Mouse (Mus musculus): Measurements from ENCODE around the gene Cdk14.

Gene Cdk14

GRCm38 (mm10) chr5:5319824-5320505 lies 100.1 kb downstream of the Cdk14 start:
- DNase-seq (ENCODE audit: low read depth, low spot score) = no peak

- DNase-seq (ENCODE audit: low read depth, low spot score) = no peak
Measured at GRCm38 (mm10) chr5:5314270-5314669, 105.8 kb downstream of the Cdk14 start.

- no peak for DNase-seq (ENCODE audit: low read depth, low spot score)
Measured at GRCm38 (mm10) chr5:5313195-5313760, 106.8 kb downstream of the Cdk14 start.

- DNase-seq (ENCODE audit: low read depth, low spot score) = no peak
Measured at GRCm38 (mm10) chr5:5305286-5305685, 114.8 kb downstream of the Cdk14 start.

GRCm38 (mm10) chr5:5303102-5303670 lies 116.9 kb downstream of the Cdk14 start:
- DNase-seq (ENCODE audit: low read depth, low spot score) = peak; percentile 44

- no peak for DNase-seq (ENCODE audit: low read depth, low spot score)
Measured at GRCm38 (mm10) chr5:5301571-5302079, 118.5 kb downstream of the Cdk14 start.

GRCm38 (mm10) chr5:5300998-5301397 lies 119.1 kb downstream of the Cdk14 start:
- no peak for DNase-seq (ENCODE audit: low read depth, low spot score)

- no peak for DNase-seq (ENCODE audit: low read depth, low spot score)
Measured at GRCm38 (mm10) chr5:5300290-5300689, 119.8 kb downstream of the Cdk14 start.

GRCm38 (mm10) chr5:5297222-5297621 lies 122.9 kb downstream of the Cdk14 start:
- no peak for DNase-seq (ENCODE audit: low read depth, low spot score)

GRCm38 (mm10) chr5:5296773-5297172 lies 123.3 kb downstream of the Cdk14 start:
- DNase-seq (ENCODE audit: low read depth, low spot score) = no peak

- no peak for DNase-seq (ENCODE audit: low read depth, low spot score)
Measured at GRCm38 (mm10) chr5:5292830-5293542, 127.1 kb downstream of the Cdk14 start.

GRCm38 (mm10) chr5:5291321-5291991 lies 128.7 kb downstream of the Cdk14 start:
- no peak for DNase-seq (ENCODE audit: low read depth, low spot score)

- no peak for DNase-seq (ENCODE audit: low read depth, low spot score)
Measured at GRCm38 (mm10) chr5:5290714-5291113, 129.4 kb downstream of the Cdk14 start.

- DNase-seq (ENCODE audit: low read depth, low spot score) = no peak
Measured at GRCm38 (mm10) chr5:5285876-5286275, 134.2 kb downstream of the Cdk14 start.

- no peak for DNase-seq (ENCODE audit: low read depth, low spot score)
Measured at GRCm38 (mm10) chr5:5284531-5284930, 135.6 kb downstream of the Cdk14 start.

- DNase-seq (ENCODE audit: low read depth, low spot score) = no peak
Measured at GRCm38 (mm10) chr5:5283756-5284430, 136.2 kb downstream of the Cdk14 start.

- DNase-seq (ENCODE audit: low read depth, low spot score) = no peak
Measured at GRCm38 (mm10) chr5:5282425-5282824, 137.7 kb downstream of the Cdk14 start.

GRCm38 (mm10) chr5:5275321-5275720 lies 144.8 kb downstream of the Cdk14 start:
- DNase-seq (ENCODE audit: low read depth, low spot score) = no peak

- no peak for DNase-seq (ENCODE audit: low read depth, low spot score)
Measured at GRCm38 (mm10) chr5:5274318-5274717, 145.8 kb downstream of the Cdk14 start.

- DNase-seq (ENCODE audit: low read depth, low spot score) = no peak
Measured at GRCm38 (mm10) chr5:5266787-5267126, 153.4 kb downstream of the Cdk14 start.

Data from telencephalon, adult 2 months (tissue).